Mouse (Mus musculus): Measurements from ENCODE around the gene Wfikkn1. TPM values are rescaled to one million over a fixed set of nuclear protein-coding genes. Genes with fewer than 3 reads are reported as not detected.
A peak's percentile ranks its signal among the peaks of the same experiment; 100 is the strongest.

Wfikkn1 gene
- polyA plus RNA-seq, 1 experiment = 0.61 TPM

- TF ChIP-seq CTCF (IDR thresholded peaks at IDR 0.05; ENCODE audit: extremely low read depth, insufficient read depth, low read length) (no peak), POLR2A (IDR thresholded peaks at IDR 0.05; ENCODE audit: extremely low read depth, insufficient read depth, low read length) (no peak)
- Histone ChIP-seq H3K4me3 (ENCODE audit: insufficient read depth, low read length) (no peak overlapping the region), H3K27ac (ENCODE audit: insufficient read depth, low read length) (peak overlapping the region; percentile 26)
These were observed 33.2 kb upstream of the Wfikkn1 start for GRCm38 (mm10) chr17:25913877-25914275.

GRCm38 (mm10) chr17:25913186-25913876 is 32.7 kb upstream of the Wfikkn1 start:
- TF ChIP-seq POLR2A (IDR thresholded peaks at IDR 0.05; ENCODE audit: extremely low read depth, insufficient read depth, low read length) (no peak), CTCF (IDR thresholded peaks at IDR 0.05; ENCODE audit: extremely low read depth, insufficient read depth, low read length) (no peak)
- H3K4me3 ChIP-seq (ENCODE audit: insufficient read depth, low read length) = no peak overlapping the region
- H3K27ac ChIP-seq (ENCODE audit: insufficient read depth, low read length) = peak overlapping the region; percentile 26
- peaks cover 25% of the 10 kb centered on the region for H3K4me1 ChIP-seq (ENCODE audit: control insufficient read depth, insufficient read depth, low read length)

More at GRCm38 (mm10) chr17:25913877-25914275, 33.2 kb upstream of the Wfikkn1 start:
- peaks cover 25% of the 10 kb centered on the region for H3K4me1 ChIP-seq (ENCODE audit: control insufficient read depth, insufficient read depth, low read length)

GRCm38 (mm10) chr17:25911816-25912215 is 31.2 kb upstream of the Wfikkn1 start:
- Histone ChIP-seq H3K4me3 (ENCODE audit: insufficient read depth, low read length) (no peak overlapping the region), H3K4me1 (ENCODE audit: control insufficient read depth, insufficient read depth, low read length) (peaks cover 30% of the 10 kb centered on the region), H3K27ac (ENCODE audit: insufficient read depth, low read length) (peak overlapping the region; percentile 70)
- TF ChIP-seq CTCF (IDR thresholded peaks at IDR 0.05; ENCODE audit: extremely low read depth, insufficient read depth, low read length) = no peak
- no peak for TF ChIP-seq POLR2A (IDR thresholded peaks at IDR 0.05; ENCODE audit: extremely low read depth, insufficient read depth, low read length)

GRCm38 (mm10) chr17:25907640-25908039 is 27.0 kb upstream of the Wfikkn1 start:
- no peak for TF ChIP-seq CTCF (IDR thresholded peaks at IDR 0.05; ENCODE audit: extremely low read depth, insufficient read depth, low read length)
- TF ChIP-seq POLR2A (IDR thresholded peaks at IDR 0.05; ENCODE audit: extremely low read depth, insufficient read depth, low read length) = no peak
- Histone ChIP-seq H3K4me3 (ENCODE audit: insufficient read depth, low read length) (no peak overlapping the region), H3K27ac (ENCODE audit: insufficient read depth, low read length) (no peak overlapping the region), H3K4me1 (ENCODE audit: control insufficient read depth, insufficient read depth, low read length) (peaks cover 20% of the 10 kb centered on the region)

GRCm38 (mm10) chr17:25903061-25903460 is 22.4 kb upstream of the Wfikkn1 start:
- no peak overlapping the region for H3K27ac ChIP-seq (ENCODE audit: insufficient read depth, low read length)
- peaks cover 12% of the 10 kb centered on the region for H3K4me1 ChIP-seq (ENCODE audit: control insufficient read depth, insufficient read depth, low read length)
- H3K4me3 ChIP-seq (ENCODE audit: insufficient read depth, low read length) = no peak overlapping the region
- TF ChIP-seq CTCF (IDR thresholded peaks at IDR 0.05; ENCODE audit: extremely low read depth, insufficient read depth, low read length) (no peak), POLR2A (IDR thresholded peaks at IDR 0.05; ENCODE audit: extremely low read depth, insufficient read depth, low read length) (no peak)

GRCm38 (mm10) chr17:25900193-25900592 is 19.5 kb upstream of the Wfikkn1 start:
- Histone ChIP-seq H3K4me3 (ENCODE audit: insufficient read depth, low read length) (no peak overlapping the region), H3K27ac (ENCODE audit: insufficient read depth, low read length) (no peak overlapping the region), H3K4me1 (ENCODE audit: control insufficient read depth, insufficient read depth, low read length) (peaks cover 2% of the 10 kb centered on the region; the same call in 1 of the 2 replicates)
- TF ChIP-seq CTCF (IDR thresholded peaks at IDR 0.05; ENCODE audit: extremely low read depth, insufficient read depth, low read length) (no peak), POLR2A (IDR thresholded peaks at IDR 0.05; ENCODE audit: extremely low read depth, insufficient read depth, low read length) (no peak)

GRCm38 (mm10) chr17:25895891-25896290 is 15.2 kb upstream of the Wfikkn1 start:
- H3K4me1 ChIP-seq (ENCODE audit: control insufficient read depth, insufficient read depth, low read length) = peaks cover 2% of the 10 kb centered on the region; the same call in 1 of the 2 replicates
- TF ChIP-seq POLR2A (IDR thresholded peaks at IDR 0.05; ENCODE audit: extremely low read depth, insufficient read depth, low read length) (no peak), CTCF (IDR thresholded peaks at IDR 0.05; ENCODE audit: extremely low read depth, insufficient read depth, low read length) (no peak)
- no peak overlapping the region for H3K4me3 ChIP-seq (ENCODE audit: insufficient read depth, low read length)
- H3K27ac ChIP-seq (ENCODE audit: insufficient read depth, low read length) = no peak overlapping the region

GRCm38 (mm10) chr17:25895415-25895814 is 14.8 kb upstream of the Wfikkn1 start:
- Histone ChIP-seq H3K27ac (ENCODE audit: insufficient read depth, low read length) (no peak overlapping the region), H3K4me1 (ENCODE audit: control insufficient read depth, insufficient read depth, low read length) (peaks cover 2% of the 10 kb centered on the region; the same call in 1 of the 2 replicates), H3K4me3 (ENCODE audit: insufficient read depth, low read length) (no peak overlapping the region)
- TF ChIP-seq POLR2A (IDR thresholded peaks at IDR 0.05; ENCODE audit: extremely low read depth, insufficient read depth, low read length) = no peak
- TF ChIP-seq CTCF (IDR thresholded peaks at IDR 0.05; ENCODE audit: extremely low read depth, insufficient read depth, low read length) = no peak

GRCm38 (mm10) chr17:25893975-25894617 is 13.4 kb upstream of the Wfikkn1 start:
- no peak overlapping the region for H3K27ac ChIP-seq (ENCODE audit: insufficient read depth, low read length)
- TF ChIP-seq POLR2A (IDR thresholded peaks at IDR 0.05; ENCODE audit: extremely low read depth, insufficient read depth, low read length) (no peak), CTCF (IDR thresholded peaks at IDR 0.05; ENCODE audit: extremely low read depth, insufficient read depth, low read length) (peak; percentile 98)
- H3K4me1 ChIP-seq (ENCODE audit: control insufficient read depth, insufficient read depth, low read length) = peaks cover 3% of the 10 kb centered on the region; the same call in 1 of the 2 replicates
- H3K4me3 ChIP-seq (ENCODE audit: insufficient read depth, low read length) = no peak overlapping the region

- Histone ChIP-seq H3K27ac (ENCODE audit: insufficient read depth, low read length) (no peak overlapping the region), H3K4me1 (ENCODE audit: control insufficient read depth, insufficient read depth, low read length) (0 out of 2 replicates have a peak, but pooled peaks cover 1% of the 10 kb centered on the region), H3K4me3 (ENCODE audit: insufficient read depth, low read length) (no peak overlapping the region)
- TF ChIP-seq CTCF (IDR thresholded peaks at IDR 0.05; ENCODE audit: extremely low read depth, insufficient read depth, low read length) = no peak
- no peak for TF ChIP-seq POLR2A (IDR thresholded peaks at IDR 0.05; ENCODE audit: extremely low read depth, insufficient read depth, low read length)
These were observed 8.2 kb upstream of the Wfikkn1 start for GRCm38 (mm10) chr17:25888837-25889236.

Measured in cortical plate, adult 2 months (tissue).